27 mouse cellular contexts compared by ENCODE assay signal in genomic region chr3:18731251-18731650, GRCm38 (mm10).
A peak's percentile ranks its signal among the peaks of the same experiment; 100 is the strongest.
DNase-seq lines count a peak whose midpoint lies in the region; ATAC-seq and TF ChIP-seq lines count a peak whose summit lies in the region.
"Had no signal": no experiment of that assay in that cellular context is flagged by ENCODE, and none has a peak within 500 bp of the region (broad histone marks: within the 10 kb centered on the region; RNA-seq: fewer than 3 reads in every experiment).

No protein-coding gene starts in this region.

- H3K27ac ChIP-seq in forebrain, embryonic 15.5 days (replicated peaks): peak overlapping the region; percentile 83
- no peak overlapping the region for H3K27ac ChIP-seq in forebrain, embryonic 10.5 days
- H3K27ac ChIP-seq in forebrain, embryonic 16.5 days (ENCODE audit: low read length): peak overlapping the region; percentile 66
- H3K27ac ChIP-seq in hindbrain, postnatal 0 days: no peak overlapping the region
- H3K27ac ChIP-seq: embryonic facial prominence, embryonic 10.5 days; embryonic facial prominence, embryonic 15.5 days; hindbrain, embryonic 10.5 days; hindbrain, embryonic 15.5 days; intestine, embryonic 15.5 days; limb, embryonic 12.5 days; liver, embryonic 15.5 days had no signal

- H3K27me3 ChIP-seq in forebrain, embryonic 15.5 days: no peaks in the 10 kb centered on the region
- no peaks in the 10 kb centered on the region for H3K27me3 ChIP-seq in forebrain, embryonic 10.5 days (ENCODE audit: poor library complexity, severe bottlenecking)
- H3K27me3 ChIP-seq in forebrain, embryonic 16.5 days (replicated peaks; ENCODE audit: control insufficient read depth, insufficient read depth, low read length): no peaks in the 10 kb centered on the region
- no peaks in the 10 kb centered on the region for H3K27me3 ChIP-seq in hindbrain, postnatal 0 days (ENCODE audit: insufficient read depth, low read length)
- H3K27me3 ChIP-seq: embryonic facial prominence, embryonic 15.5 days; hindbrain, embryonic 15.5 days; intestine, embryonic 15.5 days; limb, embryonic 12.5 days; liver, embryonic 15.5 days had no signal

- H3K36me3 ChIP-seq in forebrain, embryonic 15.5 days: no peaks in the 10 kb centered on the region
- no peaks in the 10 kb centered on the region for H3K36me3 ChIP-seq in forebrain, embryonic 10.5 days (replicated peaks)
- no peaks in the 10 kb centered on the region for H3K36me3 ChIP-seq in forebrain, embryonic 16.5 days (ENCODE audit: control insufficient read depth, insufficient read depth)
- H3K36me3 ChIP-seq in hindbrain, postnatal 0 days (ENCODE audit: insufficient read depth, low read length): no peaks in the 10 kb centered on the region
- H3K36me3 ChIP-seq: embryonic facial prominence, embryonic 10.5 days; embryonic facial prominence, embryonic 15.5 days; hindbrain, embryonic 10.5 days; hindbrain, embryonic 15.5 days; intestine, embryonic 15.5 days; limb, embryonic 12.5 days; liver, embryonic 15.5 days had no signal

- H3K4me3 ChIP-seq in forebrain, embryonic 15.5 days: no peak overlapping the region
- H3K4me3 ChIP-seq in forebrain, embryonic 10.5 days: no peak overlapping the region
- no peak overlapping the region for H3K4me3 ChIP-seq in forebrain, embryonic 16.5 days (replicated peaks; ENCODE audit: low read length)
- no peak overlapping the region for H3K4me3 ChIP-seq in hindbrain, postnatal 0 days (ENCODE audit: low read length)
- H3K4me3 ChIP-seq: embryonic facial prominence, embryonic 10.5 days; embryonic facial prominence, embryonic 15.5 days; hindbrain, embryonic 10.5 days; hindbrain, embryonic 15.5 days; intestine, embryonic 15.5 days; limb, embryonic 12.5 days; liver, embryonic 15.5 days had no signal

- peak; percentile 2 for DNase-seq in cerebellum, adult 8-10 months
- no peak for DNase-seq in cerebellum, adult 11-12 months
- no peak for DNase-seq in forebrain, embryonic 10.5 days (ENCODE audit: extremely low spot score, low spot score)
- DNase-seq in layer of hippocampus, postnatal 36 days: peak; percentile 12 to 19
- no peak for DNase-seq in layer of hippocampus, adult 8-10 months (ENCODE audit: low spot score in 2 of 2)
- DNase-seq in hindbrain, postnatal 0 days (ENCODE audit: low spot score): no peak
- DNase-seq: adrenal gland, postnatal 10 days; gastrocnemius, postnatal 10 days; heart, postnatal 14 days; kidney, adult 8-10 months; kidney, postnatal 25 days; lung, postnatal 14 days; midbrain, embryonic 14.5 days; retina, postnatal 1 day; right cerebral cortex, postnatal 14 days; thymus, postnatal 4 days had no signal

- no peaks in the 10 kb centered on the region for H3K9me3 ChIP-seq in forebrain, embryonic 15.5 days
- H3K9me3 ChIP-seq in forebrain, embryonic 10.5 days: no peaks in the 10 kb centered on the region
- H3K9me3 ChIP-seq in forebrain, embryonic 16.5 days (ENCODE audit: control insufficient read depth, low read length): no peaks in the 10 kb centered on the region
- H3K9me3 ChIP-seq in hindbrain, postnatal 0 days (ENCODE audit: low read length): no peaks in the 10 kb centered on the region
- H3K9me3 ChIP-seq: embryonic facial prominence, embryonic 10.5 days; embryonic facial prominence, embryonic 15.5 days; hindbrain, embryonic 10.5 days; hindbrain, embryonic 15.5 days; intestine, embryonic 15.5 days; limb, embryonic 12.5 days; liver, embryonic 15.5 days had no signal

- no peak overlapping the region for H3K4me2 ChIP-seq in forebrain, embryonic 15.5 days (replicated peaks)
- no peak overlapping the region for H3K4me2 ChIP-seq in forebrain, embryonic 16.5 days (ENCODE audit: low read length)
- H3K4me2 ChIP-seq in hindbrain, postnatal 0 days (ENCODE audit: low read depth, low read length): no peak overlapping the region
- H3K4me2 ChIP-seq: embryonic facial prominence, embryonic 15.5 days; hindbrain, embryonic 15.5 days; intestine, embryonic 15.5 days; limb, embryonic 12.5 days; liver, embryonic 15.5 days; lung, embryonic 14.5 days had no signal

- peaks cover 8% of the 10 kb centered on the region; the same call in 1 of the 2 replicates for H3K4me1 ChIP-seq in forebrain, embryonic 15.5 days
- H3K4me1 ChIP-seq in forebrain, embryonic 10.5 days: no peaks in the 10 kb centered on the region
- H3K4me1 ChIP-seq in forebrain, embryonic 16.5 days (replicated peaks; ENCODE audit: control insufficient read depth, insufficient read depth, low read length): peaks cover 4% of the 10 kb centered on the region; the same call in 1 of the 2 replicates
- H3K4me1 ChIP-seq in hindbrain, postnatal 0 days (ENCODE audit: insufficient read depth, low read length): no peaks in the 10 kb centered on the region
- H3K4me1 ChIP-seq: embryonic facial prominence, embryonic 10.5 days; embryonic facial prominence, embryonic 15.5 days; hindbrain, embryonic 10.5 days; hindbrain, embryonic 15.5 days; intestine, embryonic 15.5 days; limb, embryonic 12.5 days; liver, embryonic 15.5 days had no signal

- WGBS in forebrain, embryonic 15.5 days: 38% methylated on average over 1 of the region's 1 CpGs
- 53% methylated on average over 1 of the region's 1 CpGs for WGBS in forebrain, embryonic 10.5 days
- WGBS in forebrain, embryonic 16.5 days: 31% methylated on average over 1 of the region's 1 CpGs
- WGBS in hindbrain, postnatal 0 days: 30% methylated on average over 1 of the region's 1 CpGs

- TF ChIP-seq CTCF in hindbrain, postnatal 0 days (IDR thresholded peaks at IDR 0.05; ENCODE audit: low read depth): no peak

- 0 out of 2 replicates have a peak, but pooled peaks have one; percentile 32 for ATAC-seq in forebrain, embryonic 15.5 days (replicated peaks)
- no peak for ATAC-seq in forebrain, embryonic 16.5 days
- no peak for ATAC-seq in hindbrain, postnatal 0 days
- ATAC-seq: intestine, embryonic 15.5 days; Patski had no signal

- H3K9ac ChIP-seq in forebrain, embryonic 15.5 days (replicated peaks): no peak overlapping the region
- H3K9ac ChIP-seq in forebrain, embryonic 16.5 days (replicated peaks; ENCODE audit: low read depth, low read length): no peak overlapping the region
- H3K9ac ChIP-seq in hindbrain, postnatal 0 days (replicated peaks; ENCODE audit: low read length): no peak overlapping the region
- H3K9ac ChIP-seq: embryonic facial prominence, embryonic 15.5 days; hindbrain, embryonic 15.5 days; intestine, embryonic 15.5 days; limb, embryonic 12.5 days; liver, embryonic 15.5 days; lung, embryonic 14.5 days had no signal

Comparison
In these comparisons a context has a peak if more than half of its experiments do, and no peak if none do; other contexts are left out.
1. DNase-seq: peak in cerebellum, adult 8-10 months (single experiment) and layer of hippocampus, postnatal 36 days (2 of 2); none in cerebellum, adult 11-12 months (single experiment), forebrain, embryonic 10.5 days (single experiment), layer of hippocampus, adult 8-10 months (0 of 2) and hindbrain, postnatal 0 days (single experiment).
2. H3K27ac ChIP-seq: peak in forebrain, embryonic 15.5 days (single experiment) and forebrain, embryonic 16.5 days (single experiment); none in forebrain, embryonic 10.5 days (single experiment) and hindbrain, postnatal 0 days (single experiment).